Mouse (Mus musculus) ES-E14 (cell line): ENCODE measurements around the gene Igflr1. TPM values are rescaled to one million over a fixed set of nuclear protein-coding genes. Genes with fewer than 3 reads are reported as not detected.

Experiments used
- DNase-seq: peaks from one replicate; pipeline ENCODE4 v3.0.0-alpha.2; 2013; ENCODE audit warnings: low read depth, low spot score
- H3K27ac ChIP-seq: 2 replicates; pipeline ENCODE4 v1.5.1; 2012; ENCODE audit warnings: low read depth, mild to moderate bottlenecking, low read length, moderate library complexity, mixed read lengths; ENCODE audit not compliant: poor library complexity, insufficient read depth, severe bottlenecking
- H3K36me3 ChIP-seq: 2 replicates; pipeline ENCODE4 v1.6.1; 2012; ENCODE audit warnings: mild to moderate bottlenecking, low read length, moderate library complexity, mixed read lengths; ENCODE audit not compliant: control insufficient read depth, poor library complexity, insufficient read depth, severe bottlenecking
- H3K4me1 ChIP-seq, 2 experiments: fragments of 150-350 bp in 1 of 2; sonication (generic) in 1 of 2; 2 replicates each; pipeline ENCODE4 v1.6.1; 2012; ENCODE audit warnings: low read length in 2 of 2, mild to moderate bottlenecking in 1 of 2, mixed read lengths in 1 of 2; ENCODE audit not compliant: control insufficient read depth in 2 of 2, insufficient read depth in 2 of 2, poor library complexity in 1 of 2
- H3K4me3 ChIP-seq, 2 experiments: fragments of 150-350 bp in 1 of 2; sonication (generic) in 1 of 2; 2 replicates each; pipeline ENCODE4 v1.5.1; 2012; ENCODE audit warnings: low read length in 2 of 2, low read depth in 1 of 2, mild to moderate bottlenecking in 1 of 2, mixed read lengths in 1 of 2; ENCODE audit not compliant: insufficient read depth in 1 of 2, poor library complexity in 1 of 2, severe bottlenecking in 1 of 2
- H3K9ac ChIP-seq: 2 replicates; pipeline ENCODE4 v1.6.1; 2012; ENCODE audit warnings: low read depth, mild to moderate bottlenecking, low read length, mixed read lengths; ENCODE audit not compliant: poor library complexity, insufficient read depth, severe bottlenecking
- H3K9me3 ChIP-seq: fragments of 150-350 bp; sonication (generic); 2 replicates; pipeline ENCODE4 v1.6.1; 2012; ENCODE audit warnings: low read depth, mild to moderate bottlenecking, low read length; ENCODE audit not compliant: control insufficient read depth, insufficient read depth
- CHD2 ChIP-seq: IDR thresholded peaks from 2 replicates; pipeline ENCODE4 v1.6.1; 2014; ENCODE audit warnings: mild to moderate bottlenecking, low read depth, low read length, inconsistent platforms
- HCFC1 ChIP-seq: IDR thresholded peaks from 2 replicates; pipeline ENCODE4 v1.6.1; 2012; ENCODE audit warnings: low read length, inconsistent platforms, borderline replicate concordance; ENCODE audit not compliant: insufficient read depth
- MAFK ChIP-seq: IDR thresholded peaks from 2 replicates; pipeline ENCODE4 v1.6.1; 2014; ENCODE audit warnings: mild to moderate bottlenecking, low read depth, low read length, inconsistent platforms; ENCODE audit not compliant: insufficient read depth
- ZC3H11A ChIP-seq: IDR thresholded peaks from 2 replicates; pipeline ENCODE4 v1.6.1; 2012; ENCODE audit warnings: low read depth, mild to moderate bottlenecking, inconsistent platforms, low read length, borderline replicate concordance
- ZNF384 ChIP-seq: IDR thresholded peaks from 2 replicates; pipeline ENCODE4 v1.6.1; 2012; ENCODE audit warnings: low read depth, low read length, inconsistent platforms
- in situ Hi-C, 2 experiments: fragments of 600-800 bp; cut with MboI; formaldehyde crosslinking; loops; one replicate each; pipeline ENCODE4 v1.15.1; 2025; ENCODE audit warnings: low sequenced_read_pairs in 2 of 2, inconsistent platforms in 1 of 2; ENCODE audit not compliant: unreplicated experiment in 2 of 2
- total RNA-seq: library from RNA; depleted of rRNA; stranded (reverse); fragments of 300-350 nt; gene quantifications from 2 replicates; pipeline ENCODE4 v1.2.3, GENCODE M21; 2012

The Igflr1 gene
- total RNA-seq, 1 experiment = 1.3 TPM

- no peak overlapping the region for H3K9ac ChIP-seq
- in situ Hi-C loops = no loop called here
- H3K4me1 ChIP-seq = peaks cover 0 to 16% of the 10 kb centered on the region in 2 experiments; a peak in 1 of 4 replicates
- H3K4me3 ChIP-seq = no peak overlapping the region
- DNase-seq = no peak
- no peak overlapping the region for H3K27ac ChIP-seq
- H3K36me3 ChIP-seq = peaks cover 40% of the 10 kb centered on the region
- no peak for TF ChIP-seq ZC3H11A
- no peak for TF ChIP-seq ZNF384
- no peak for TF ChIP-seq HCFC1
- TF ChIP-seq MAFK = no peak
- TF ChIP-seq CHD2 = no peak
- H3K9me3 ChIP-seq = no peaks in the 10 kb centered on the region
Observed at GRCm38 (mm10) chr7:30567555-30567954, 2.3 kb downstream of the Igflr1 start.

- no peak overlapping the region for H3K9ac ChIP-seq
- TF ChIP-seq ZNF384 = no peak
- TF ChIP-seq CHD2 = no peak
- no peak for TF ChIP-seq HCFC1
- no peak for TF ChIP-seq ZC3H11A
- no peak for TF ChIP-seq MAFK
- H3K4me3 ChIP-seq = no peak overlapping the region
- in situ Hi-C loops = no loop called here
- H3K36me3 ChIP-seq = peaks cover 86% of the 10 kb centered on the region
- no peak for DNase-seq
- no peak overlapping the region for H3K27ac ChIP-seq
- peaks cover 0 to 3% of the 10 kb centered on the region in 2 experiments; a peak in 1 of 4 replicates for H3K4me1 ChIP-seq
- H3K9me3 ChIP-seq = no peaks in the 10 kb centered on the region
Observed at GRCm38 (mm10) chr7:30572389-30572788, 7.2 kb downstream of the Igflr1 start.

DNA sequence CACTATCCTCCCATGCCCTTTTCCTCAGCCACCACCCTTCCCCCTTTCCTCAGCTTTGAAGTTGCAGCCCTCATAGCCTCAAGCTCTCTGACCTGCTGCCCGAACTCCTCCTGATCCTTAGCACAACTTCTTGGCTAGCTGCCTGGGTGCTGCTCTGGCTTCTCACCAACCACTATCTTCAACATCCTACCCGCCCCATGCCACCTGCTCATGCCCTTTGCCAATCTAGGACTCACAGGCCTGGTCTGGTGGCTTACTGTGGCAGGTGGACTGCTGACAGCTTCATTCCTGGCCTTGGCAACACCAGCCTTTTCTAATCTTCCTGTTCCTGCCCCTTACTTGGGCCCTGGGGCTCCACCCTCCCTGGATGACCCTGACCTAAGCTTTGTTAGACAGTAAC lies 7.7 kb downstream of the Igflr1 start:
- in situ Hi-C loops = no loop called here
- no peak for DNase-seq
- TF ChIP-seq ZNF384 (no peak), CHD2 (no peak), HCFC1 (no peak), MAFK (no peak)
- Histone ChIP-seq H3K4me1 (no peaks in the 10 kb centered on the region), H3K27ac (no peak overlapping the region), H3K9ac (no peak overlapping the region), H3K9me3 (no peaks in the 10 kb centered on the region), H3K36me3 (peaks cover 92% of the 10 kb centered on the region), H3K4me3 (no peak overlapping the region)

GRCm38 (mm10) chr7:30579950-30580349 lies 14.7 kb downstream of the Igflr1 start:
- Histone ChIP-seq H3K36me3 (peaks cover 96% of the 10 kb centered on the region), H3K9me3 (no peaks in the 10 kb centered on the region), H3K4me1 (0 out of 4 replicates have a peak, but pooled peaks cover 0 to under 1% of the 10 kb centered on the region in 2 experiments), H3K9ac (no peak overlapping the region), H3K27ac (no peak overlapping the region), H3K4me3 (no peak overlapping the region)
- DNase-seq = no peak
- TF ChIP-seq HCFC1 (no peak), MAFK (no peak), CHD2 (no peak)
- in situ Hi-C loops = no loop called here

DNA sequence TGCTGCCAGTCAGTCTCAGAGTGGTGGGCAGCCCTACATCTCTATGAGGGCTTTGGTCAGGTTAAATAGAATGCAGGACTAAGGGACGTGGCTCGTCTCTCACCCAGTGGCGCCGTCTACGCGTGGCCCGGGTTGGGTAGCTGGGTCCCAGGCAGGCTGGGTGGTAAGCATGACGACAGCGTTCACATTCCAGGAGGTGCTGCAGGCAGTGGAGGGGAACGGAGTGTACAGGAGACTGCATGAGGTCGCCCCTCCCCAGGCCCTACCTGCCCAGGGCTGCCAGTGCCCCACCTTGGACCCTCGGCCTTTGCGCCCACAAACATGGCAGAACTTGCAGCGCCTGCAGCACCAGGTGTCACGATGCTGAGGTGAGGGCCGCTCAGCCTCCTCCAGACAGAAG lies 16.3 kb downstream of the Igflr1 start:
- no peak for DNase-seq
- no peak overlapping the region for H3K27ac ChIP-seq
- no peak overlapping the region for H3K4me3 ChIP-seq
- no peaks in the 10 kb centered on the region for H3K9me3 ChIP-seq
- peaks cover 96% of the 10 kb centered on the region for H3K36me3 ChIP-seq
- H3K4me1 ChIP-seq = peaks cover 0 to 6% of the 10 kb centered on the region in 2 experiments; a peak in 1 of 4 replicates
- TF ChIP-seq ZNF384 (no peak), HCFC1 (no peak), ZC3H11A (no peak), MAFK (no peak), CHD2 (no peak)
- in situ Hi-C loops = no loop called here
- H3K9ac ChIP-seq = no peak overlapping the region
